Mouse (Mus musculus): Measurements from ENCODE around the gene Mllt6. TPM values are rescaled to one million over a fixed set of nuclear protein-coding genes. Genes with fewer than 3 reads are reported as not detected.

The Mllt6 gene
- polyA plus RNA-seq, 1 experiment from 2014 or later = 1.8 TPM

DNA sequence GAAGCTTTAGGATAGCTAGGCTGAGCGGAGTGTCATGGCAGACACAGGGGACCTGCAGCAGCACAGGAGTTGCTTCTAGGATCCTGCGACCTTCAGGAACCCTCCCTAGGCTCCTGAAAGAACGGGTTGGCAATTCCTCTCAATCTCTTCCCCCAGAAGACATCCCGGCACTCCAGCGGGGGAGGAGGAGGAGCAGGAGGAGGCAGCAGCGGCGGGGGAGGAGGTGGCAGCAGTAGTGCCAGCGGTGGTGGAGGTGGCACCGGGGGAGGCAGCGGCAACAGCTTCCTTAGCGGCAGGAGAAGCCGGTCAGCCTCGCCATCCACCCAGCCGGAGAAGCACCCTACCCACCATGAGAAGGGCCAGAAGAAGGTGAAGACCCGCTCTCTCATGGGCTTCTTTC is 6.1 kb downstream of the Mllt6 start:
- 40% methylated on average over 14 of the region's 15 CpGs for WGBS
- no peak overlapping the region for H3K4me3 ChIP-seq
- peaks cover 77% of the 10 kb centered on the region for H3K36me3 ChIP-seq
- peak overlapping the region; percentile 91 for H3K27ac ChIP-seq (ENCODE audit: poor library complexity, severe bottlenecking)
- peak overlapping the region; percentile 66 for H3K4me2 ChIP-seq
- ATAC-seq (ENCODE audit: insufficient number of reproducible peaks, low FRiP score) = no peak
- H3K9ac ChIP-seq = peak overlapping the region; percentile 45
- H3K4me1 ChIP-seq (replicated peaks) = peaks cover 49% of the 10 kb centered on the region
- no peaks in the 10 kb centered on the region for H3K27me3 ChIP-seq (replicated peaks)
- H3K9me3 ChIP-seq (replicated peaks) = no peaks in the 10 kb centered on the region

DNA sequence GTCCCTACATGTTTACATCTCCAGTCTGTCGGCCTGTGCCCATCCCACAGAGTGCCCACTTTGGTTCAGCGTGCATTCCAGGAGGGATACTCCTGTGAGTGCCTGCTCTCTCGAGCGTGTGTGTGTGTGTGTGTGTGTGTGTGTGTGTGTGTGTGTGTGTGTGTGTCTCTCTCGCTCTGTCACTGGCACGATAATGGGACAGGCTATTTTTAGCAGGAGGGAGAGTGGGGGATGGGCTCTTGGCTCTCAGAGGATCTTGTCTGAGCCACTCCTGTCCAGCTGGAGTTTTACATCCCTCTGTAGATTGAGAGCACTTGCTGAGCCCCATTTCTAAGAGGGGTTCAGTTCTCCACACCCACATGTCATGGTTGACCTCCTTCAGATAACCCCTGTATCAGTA is 6.6 kb downstream of the Mllt6 start:
- Histone ChIP-seq H3K4me2 (peak overlapping the region; percentile 66), H3K27ac (ENCODE audit: poor library complexity, severe bottlenecking) (peak overlapping the region; percentile 91), H3K36me3 (peaks cover 83% of the 10 kb centered on the region), H3K27me3 (replicated peaks) (no peaks in the 10 kb centered on the region), H3K9me3 (replicated peaks) (no peaks in the 10 kb centered on the region), H3K4me3 (peak overlapping the region; percentile 24; the same call in 1 of the 2 replicates), H3K9ac (peak overlapping the region; percentile 66), H3K4me1 (replicated peaks) (peaks cover 44% of the 10 kb centered on the region)
- 16% methylated on average over 6 of the region's 6 CpGs for WGBS
- ATAC-seq (ENCODE audit: insufficient number of reproducible peaks, low FRiP score) = peak; percentile 71

- 18% methylated on average over 13 of the region's 13 CpGs for WGBS
- H3K4me3 ChIP-seq = peak overlapping the region; percentile 24; the same call in 1 of the 2 replicates
- ATAC-seq (ENCODE audit: insufficient number of reproducible peaks, low FRiP score) = peak; percentile 61
- peak overlapping the region; percentile 91 for H3K27ac ChIP-seq (ENCODE audit: poor library complexity, severe bottlenecking)
- H3K36me3 ChIP-seq = peaks cover 87% of the 10 kb centered on the region
- peak overlapping the region; percentile 66 for H3K4me2 ChIP-seq
- H3K9me3 ChIP-seq (replicated peaks) = no peaks in the 10 kb centered on the region
- H3K4me1 ChIP-seq (replicated peaks) = peaks cover 37% of the 10 kb centered on the region
- H3K27me3 ChIP-seq (replicated peaks) = no peaks in the 10 kb centered on the region
- H3K9ac ChIP-seq = peak overlapping the region; percentile 66
These were observed 7.3 kb downstream of the Mllt6 start for GRCm38 (mm10) chr11:97670234-97671176.

DNA sequence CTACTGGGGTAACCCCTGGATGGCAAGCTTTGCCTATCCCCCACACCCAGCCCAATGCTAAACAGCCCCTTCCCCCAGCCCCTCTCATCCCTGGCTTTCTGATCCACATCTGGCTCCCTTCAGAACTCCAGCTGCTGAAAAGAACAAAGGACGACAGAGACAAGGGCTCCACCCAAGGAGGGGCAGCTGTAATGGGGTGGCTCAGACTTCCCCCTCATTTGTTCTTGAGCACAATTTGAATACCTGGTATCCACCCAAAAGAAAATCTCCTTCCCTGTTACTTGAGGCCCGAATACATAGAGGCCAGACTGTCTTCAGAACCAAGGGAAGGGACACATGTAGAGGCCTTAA is 7.9 kb downstream of the Mllt6 start:
- H3K9me3 ChIP-seq (replicated peaks) = no peaks in the 10 kb centered on the region
- ATAC-seq (ENCODE audit: insufficient number of reproducible peaks, low FRiP score) = no peak
- no peak overlapping the region for H3K4me2 ChIP-seq
- no peak overlapping the region for H3K4me3 ChIP-seq
- peaks cover 87% of the 10 kb centered on the region for H3K36me3 ChIP-seq
- 0 out of 2 replicates have a peak overlapping the region, but pooled peaks have one; percentile 66 for H3K9ac ChIP-seq
- H3K27ac ChIP-seq (ENCODE audit: poor library complexity, severe bottlenecking) = no peak overlapping the region
- peaks cover 40% of the 10 kb centered on the region for H3K4me1 ChIP-seq (replicated peaks)
- WGBS = 53% methylated on average over 2 of the region's 2 CpGs
- no peaks in the 10 kb centered on the region for H3K27me3 ChIP-seq (replicated peaks)

- H3K4me3 ChIP-seq = no peak overlapping the region
- no peak for ATAC-seq (ENCODE audit: insufficient number of reproducible peaks, low FRiP score)
- H3K9me3 ChIP-seq (replicated peaks) = no peaks in the 10 kb centered on the region
- no peaks in the 10 kb centered on the region for H3K27me3 ChIP-seq (replicated peaks)
- 89% methylated on average over 11 of the region's 11 CpGs for WGBS
- H3K4me2 ChIP-seq = no peak overlapping the region
- H3K9ac ChIP-seq = no peak overlapping the region
- H3K4me1 ChIP-seq (replicated peaks) = peaks cover 39% of the 10 kb centered on the region
- H3K27ac ChIP-seq (ENCODE audit: poor library complexity, severe bottlenecking) = no peak overlapping the region
- H3K36me3 ChIP-seq = peaks cover 86% of the 10 kb centered on the region
These were observed 9.9 kb downstream of the Mllt6 start for GRCm38 (mm10) chr11:97673148-97673547.

DNA sequence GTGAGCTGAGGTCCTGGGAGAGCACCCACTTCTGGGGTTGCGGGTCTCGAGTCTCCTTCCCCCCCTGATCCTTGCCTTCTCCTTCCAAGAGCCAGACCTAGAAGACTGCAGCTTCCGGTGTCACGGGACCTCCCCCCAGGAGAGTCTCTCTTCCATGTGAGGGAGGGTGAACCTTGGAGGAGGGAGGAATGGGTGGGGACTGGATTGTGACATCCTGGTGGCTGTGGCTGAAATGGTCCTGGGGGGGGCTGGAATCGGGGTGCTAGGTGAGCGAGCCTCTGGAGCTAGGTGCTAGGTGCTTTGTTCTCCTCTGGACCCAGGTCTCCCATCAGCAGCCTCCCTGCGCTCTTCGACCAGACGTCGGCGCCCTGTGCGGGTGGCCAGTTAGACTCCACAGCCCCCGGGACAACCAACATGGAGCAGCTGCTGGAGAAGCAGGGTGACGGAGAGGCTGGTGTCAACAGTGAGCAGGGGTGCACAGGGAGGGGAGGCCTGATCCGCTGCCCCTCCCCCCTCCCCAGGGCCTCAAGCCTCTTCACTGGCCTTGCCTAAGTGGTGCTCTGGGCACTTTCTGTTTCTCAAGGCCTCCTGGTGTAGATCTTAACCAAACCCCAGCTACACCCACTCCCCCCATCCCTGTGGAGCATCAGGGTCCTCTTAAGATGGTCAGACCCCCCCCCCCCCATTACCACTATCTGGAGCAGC is 13.0 kb downstream of the Mllt6 start:
- H3K27ac ChIP-seq (ENCODE audit: poor library complexity, severe bottlenecking) = no peak overlapping the region
- ATAC-seq (ENCODE audit: insufficient number of reproducible peaks, low FRiP score) = no peak
- H3K4me3 ChIP-seq = no peak overlapping the region
- no peaks in the 10 kb centered on the region for H3K27me3 ChIP-seq (replicated peaks)
- H3K36me3 ChIP-seq = peaks cover 94% of the 10 kb centered on the region
- no peak overlapping the region for H3K9ac ChIP-seq
- H3K4me2 ChIP-seq = no peak overlapping the region
- H3K4me1 ChIP-seq (replicated peaks) = peaks cover 12% of the 10 kb centered on the region
- H3K9me3 ChIP-seq (replicated peaks) = no peaks in the 10 kb centered on the region
- WGBS = 75% methylated on average over 15 of the region's 15 CpGs

GRCm38 (mm10) chr11:97677381-97677780 is 14.2 kb downstream of the Mllt6 start:
- Histone ChIP-seq H3K9me3 (replicated peaks) (no peaks in the 10 kb centered on the region), H3K4me2 (no peak overlapping the region), H3K9ac (no peak overlapping the region), H3K4me3 (no peak overlapping the region), H3K4me1 (replicated peaks) (peaks cover 16% of the 10 kb centered on the region), H3K27ac (ENCODE audit: poor library complexity, severe bottlenecking) (no peak overlapping the region), H3K27me3 (replicated peaks) (no peaks in the 10 kb centered on the region), H3K36me3 (peaks cover 94% of the 10 kb centered on the region)
- ATAC-seq (ENCODE audit: insufficient number of reproducible peaks, low FRiP score) = no peak
- WGBS = 79% methylated on average over 15 of the region's 15 CpGs

DNA sequence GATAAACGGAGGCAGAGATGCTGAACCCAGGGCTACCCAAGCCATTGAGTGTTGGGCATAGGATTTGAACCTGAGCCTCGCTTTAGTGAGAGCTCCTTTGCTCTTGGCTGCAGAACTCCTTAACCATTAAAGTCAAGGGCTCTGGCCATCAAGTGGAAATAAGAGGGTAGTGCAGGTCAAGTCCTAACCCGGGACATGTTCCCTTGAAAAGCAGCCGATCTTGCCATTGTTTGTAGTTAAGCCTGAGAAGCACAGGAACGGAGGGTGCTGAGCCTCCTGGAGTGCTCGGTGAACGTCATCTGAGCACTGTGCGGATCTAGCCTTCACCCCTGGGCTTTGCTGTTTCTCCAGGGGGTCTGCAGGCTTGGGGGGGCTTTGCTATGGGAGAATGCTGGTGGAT is 14.6 kb downstream of the Mllt6 start:
- Histone ChIP-seq H3K4me3 (no peak overlapping the region), H3K9me3 (replicated peaks) (no peaks in the 10 kb centered on the region), H3K4me1 (replicated peaks) (peaks cover 20% of the 10 kb centered on the region), H3K4me2 (no peak overlapping the region), H3K27ac (ENCODE audit: poor library complexity, severe bottlenecking) (no peak overlapping the region), H3K27me3 (replicated peaks) (no peaks in the 10 kb centered on the region), H3K9ac (no peak overlapping the region), H3K36me3 (peaks cover 93% of the 10 kb centered on the region)
- 73% methylated on average over 8 of the region's 8 CpGs for WGBS
- 0 out of 2 replicates have a peak, but pooled peaks have one; percentile 3 for ATAC-seq (ENCODE audit: insufficient number of reproducible peaks, low FRiP score)

GRCm38 (mm10) chr11:97678301-97678700 is 15.1 kb downstream of the Mllt6 start:
- Histone ChIP-seq H3K4me1 (replicated peaks) (peaks cover 20% of the 10 kb centered on the region), H3K36me3 (peaks cover 90% of the 10 kb centered on the region), H3K4me2 (no peak overlapping the region), H3K9me3 (replicated peaks) (no peaks in the 10 kb centered on the region), H3K9ac (no peak overlapping the region), H3K27ac (ENCODE audit: poor library complexity, severe bottlenecking) (no peak overlapping the region), H3K4me3 (no peak overlapping the region), H3K27me3 (replicated peaks) (no peaks in the 10 kb centered on the region)
- WGBS = 84% methylated on average over 15 of the region's 15 CpGs
- 0 out of 2 replicates have a peak, but pooled peaks have one; percentile 6 for ATAC-seq (ENCODE audit: insufficient number of reproducible peaks, low FRiP score)

GRCm38 (mm10) chr11:97680430-97680829 is 17.2 kb downstream of the Mllt6 start:
- Histone ChIP-seq H3K4me1 (replicated peaks) (peaks cover 29% of the 10 kb centered on the region), H3K27me3 (replicated peaks) (no peaks in the 10 kb centered on the region), H3K4me3 (no peak overlapping the region), H3K36me3 (peaks cover 71% of the 10 kb centered on the region), H3K9ac (no peak overlapping the region; the same call in 1 of the 2 replicates), H3K27ac (ENCODE audit: poor library complexity, severe bottlenecking) (no peak overlapping the region), H3K4me2 (no peak overlapping the region), H3K9me3 (replicated peaks) (no peaks in the 10 kb centered on the region)
- WGBS = 80% methylated on average over 12 of the region's 12 CpGs
- no peak for ATAC-seq (ENCODE audit: insufficient number of reproducible peaks, low FRiP score)

DNA sequence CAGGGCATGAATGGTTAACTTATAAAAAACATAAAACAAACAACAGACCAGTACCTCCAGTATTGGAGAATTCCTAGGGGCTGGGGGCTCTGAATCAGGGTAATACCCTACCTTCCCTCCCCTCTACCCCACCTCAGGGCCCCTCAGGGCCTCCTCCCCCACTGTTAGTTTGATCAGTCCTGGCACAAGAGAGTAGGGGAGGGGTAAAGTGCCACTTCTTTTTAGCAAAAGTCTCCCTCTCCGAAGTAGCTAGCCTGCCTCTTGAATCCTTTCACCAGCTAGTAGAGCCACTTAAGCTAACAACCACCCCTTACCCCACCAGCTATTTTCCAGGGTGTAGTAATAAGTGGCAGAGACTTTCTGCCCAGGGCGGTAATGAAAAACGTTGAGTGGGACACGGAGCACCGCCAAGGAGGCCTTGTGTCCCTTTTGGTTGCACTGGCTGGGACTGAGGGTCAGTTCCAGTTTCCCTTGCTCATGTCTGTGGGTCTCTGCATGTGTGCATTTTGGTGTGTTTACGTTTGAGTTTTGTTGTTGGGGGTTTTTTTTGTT is 19.4 kb downstream of the Mllt6 start:
- Histone ChIP-seq H3K27ac (ENCODE audit: poor library complexity, severe bottlenecking) (no peak overlapping the region), H3K4me1 (replicated peaks) (peaks cover 36% of the 10 kb centered on the region), H3K4me2 (no peak overlapping the region), H3K27me3 (replicated peaks) (no peaks in the 10 kb centered on the region), H3K9me3 (replicated peaks) (no peaks in the 10 kb centered on the region), H3K9ac (no peak overlapping the region; the same call in 1 of the 2 replicates), H3K4me3 (no peak overlapping the region), H3K36me3 (peaks cover 51% of the 10 kb centered on the region)
- ATAC-seq (ENCODE audit: insufficient number of reproducible peaks, low FRiP score) = no peak
- WGBS = 68% methylated on average over 6 of the region's 6 CpGs
